Mouse (Mus musculus) spleen, embryonic (tissue): Measurements from ENCODE around the gene Nadsyn1.

ENCODE experiments used
- CTCF ChIA-PET: fragments of 350-600 bp; sonication (Branson Sonifier 250); formaldehyde crosslinking; loops from one replicate; lab custom pipeline; 2022; lab: Charles Lee

Gene Nadsyn1

GRCm38 (mm10) chr7:143805199-143805624, 17.4 kb downstream of the Nadsyn1 start:
- CTCF ChIA-PET = no interaction called here

- CTCF ChIA-PET = no interaction called here
These were observed 21.2 kb downstream of the Nadsyn1 start for GRCm38 (mm10) chr7:143801195-143802065.

- CTCF ChIA-PET = no interaction called here
These were observed 21.9 kb downstream of the Nadsyn1 start for GRCm38 (mm10) chr7:143800770-143801169.

- CTCF ChIA-PET = interaction anchor here (0.6 kb wide), 1 partner anchor 628 kb away, joined by 3 read pairs; no protein-coding TSS in a partner anchor
These were observed 23.9 kb downstream of the Nadsyn1 start for GRCm38 (mm10) chr7:143798783-143799182.

- CTCF ChIA-PET = interaction anchor here (0.9 kb wide), 1 partner anchor 12 kb away, joined by 3 read pairs; no protein-coding TSS in a partner anchor
These were observed 29.5 kb downstream of the Nadsyn1 start for GRCm38 (mm10) chr7:143793121-143793520.

- CTCF ChIA-PET = no interaction called here
These were observed 30.2 kb downstream of the Nadsyn1 start for GRCm38 (mm10) chr7:143792336-143792985.

GRCm38 (mm10) chr7:143783996-143784829, 38.4 kb downstream of the Nadsyn1 start, which contains the start of gene Mrgpre:
Mrgpre (minus strand) TSS chr7:143784500.
- CTCF ChIA-PET = interaction anchor here (0.6 to 1.0 kb wide), 2 partner anchors 36 to 502 kb away, joined by 3 read pairs; no protein-coding TSS in a partner anchor

GRCm38 (mm10) chr7:143783378-143783995, 39.2 kb downstream of the Nadsyn1 start:
- CTCF ChIA-PET = interaction anchor here (0.6 kb wide), 1 partner anchor 502 kb away, joined by 3 read pairs; no protein-coding TSS in a partner anchor

GRCm38 (mm10) chr7:143777375-143777774, 45.3 kb downstream of the Nadsyn1 start:
- CTCF ChIA-PET = no interaction called here

GRCm38 (mm10) chr7:143776137-143776536, 46.5 kb downstream of the Nadsyn1 start:
- CTCF ChIA-PET = no interaction called here

- CTCF ChIA-PET = no interaction called here
These were observed 53.2 kb downstream of the Nadsyn1 start for GRCm38 (mm10) chr7:143769461-143769860.

GRCm38 (mm10) chr7:143768267-143768666, 54.4 kb downstream of the Nadsyn1 start:
- CTCF ChIA-PET = no interaction called here

- CTCF ChIA-PET = no interaction called here
These were observed 55.8 kb downstream of the Nadsyn1 start, which contains the start of gene Mrgprg for GRCm38 (mm10) chr7:143766893-143767292. Mrgprg (minus strand) TSS chr7:143766993.

GRCm38 (mm10) chr7:143764876-143765530, 57.6 kb downstream of the Nadsyn1 start:
- CTCF ChIA-PET = interaction anchor here (1.2 to 2.7 kb wide), 3 partner anchors 10 to 59 kb away, joined by 4 to 13 read pairs (median 4); no protein-coding TSS in a partner anchor

- CTCF ChIA-PET = interaction anchor here (0.7 to 2.7 kb wide), 5 partner anchors 9 to 181 kb away, joined by 3 to 13 read pairs (median 4); partner anchors contain the start of gene Cars
These were observed 58.9 kb downstream of the Nadsyn1 start for GRCm38 (mm10) chr7:143763794-143764193.

GRCm38 (mm10) chr7:143758956-143759355, 63.7 kb downstream of the Nadsyn1 start:
- CTCF ChIA-PET = no interaction called here

- CTCF ChIA-PET = interaction anchor here (0.7 to 1.1 kb wide), 2 partner anchors 16 to 278 kb away, joined by 3 to 5 read pairs; no protein-coding TSS in a partner anchor
These were observed 65.0 kb downstream of the Nadsyn1 start for GRCm38 (mm10) chr7:143757696-143758095.

- CTCF ChIA-PET = interaction anchor here (0.6 to 1.1 kb wide), 3 partner anchors 16 to 278 kb away, joined by 3 to 9 read pairs (median 5); no protein-coding TSS in a partner anchor
These were observed 65.6 kb downstream of the Nadsyn1 start for GRCm38 (mm10) chr7:143757027-143757390.

- CTCF ChIA-PET = interaction anchor here (0.6 to 1.1 kb wide), 2 partner anchors 17 to 80 kb away, joined by 3 to 9 read pairs; no protein-coding TSS in a partner anchor
These were observed 66.3 kb downstream of the Nadsyn1 start, which contains the start of gene Osbpl5 for GRCm38 (mm10) chr7:143756125-143757026. Osbpl5 (minus strand) TSS chr7:143756985.
